Mouse (Mus musculus): ENCODE measurements around the gene Cux1.

GRCm38 (mm10) chr5:136297691-136298090 is 269.6 kb downstream of the Cux1 start:
- TF ChIP-seq CTCF (IDR thresholded peaks at IDR 0.05; ENCODE audit: borderline replicate concordance, control insufficient read depth, extremely low read depth, insufficient read depth, low read length, poor library complexity) (no peak), POLR2A (IDR thresholded peaks at IDR 0.05; ENCODE audit: control insufficient read depth, extremely low read depth, insufficient read depth, low read length, poor library complexity) (no peak)
